Mouse (Mus musculus) testis, postnatal 10 days (tissue): Measurements from ENCODE around the gene Sf1.

Experiments used
- DNase-seq: peaks from one replicate; pipeline ENCODE4 v3.0.0; 2021; ENCODE audit warnings: low spot score

Sf1 gene

GRCm38 (mm10) chr19:6341453-6342077 is 21.9 kb upstream of the Sf1 start:
- no peak for DNase-seq

- DNase-seq: no peak
Measured at GRCm38 (mm10) chr19:6342276-6342933, 21.1 kb upstream of the Sf1 start.

GRCm38 (mm10) chr19:6343066-6343925 is 20.2 kb upstream of the Sf1 start:
- no peak for DNase-seq

- no peak for DNase-seq
Measured at GRCm38 (mm10) chr19:6343996-6344395, 19.5 kb upstream of the Sf1 start.

- no peak for DNase-seq
Measured at GRCm38 (mm10) chr19:6346023-6346422, 17.5 kb upstream of the Sf1 start.

GRCm38 (mm10) chr19:6346661-6347060 is 16.8 kb upstream of the Sf1 start:
- DNase-seq: no peak

- no peak for DNase-seq
Measured at GRCm38 (mm10) chr19:6347615-6348014, 15.9 kb upstream of the Sf1 start.

GRCm38 (mm10) chr19:6348717-6349116 is 14.8 kb upstream of the Sf1 start:
- no peak for DNase-seq

- no peak for DNase-seq
Measured at GRCm38 (mm10) chr19:6349215-6349983, 14.1 kb upstream of the Sf1 start.

- no peak for DNase-seq
Measured at GRCm38 (mm10) chr19:6351431-6352106, 11.9 kb upstream of the Sf1 start.

- DNase-seq: no peak
Measured at GRCm38 (mm10) chr19:6352107-6352505, 11.4 kb upstream of the Sf1 start.

GRCm38 (mm10) chr19:6354030-6354429 is 9.5 kb upstream of the Sf1 start:
- DNase-seq: no peak

- DNase-seq: no peak
Measured at GRCm38 (mm10) chr19:6361291-6361690, 2.2 kb upstream of the Sf1 start.

- DNase-seq: no peak
Measured at GRCm38 (mm10) chr19:6363091-6363410, 439 bp upstream of the Sf1 start.

- peak; percentile 96 for DNase-seq
Measured at GRCm38 (mm10) chr19:6364317-6364725, 831 bp downstream of the Sf1 start.

- no peak for DNase-seq
Measured at GRCm38 (mm10) chr19:6364842-6365241, 1.4 kb downstream of the Sf1 start.

GRCm38 (mm10) chr19:6370175-6370574 is 6.7 kb downstream of the Sf1 start:
- DNase-seq: no peak

GRCm38 (mm10) chr19:6372433-6372832 is 8.9 kb downstream of the Sf1 start:
- no peak for DNase-seq

- DNase-seq: peak; percentile 98
Measured at GRCm38 (mm10) chr19:6373539-6374400, 10.3 kb downstream of the Sf1 start.

- DNase-seq: no peak
Measured at GRCm38 (mm10) chr19:6374571-6374970, 11.1 kb downstream of the Sf1 start.
